Mouse (Mus musculus) telencephalon, adult 2 months (tissue): ENCODE measurements around the gene Itga11.

Experiments used
- DNase-seq: peaks from one replicate; pipeline ENCODE4 v3.0.0-alpha.2; 2011; ENCODE audit warnings: low read depth, low spot score

The Itga11 gene

DNA sequence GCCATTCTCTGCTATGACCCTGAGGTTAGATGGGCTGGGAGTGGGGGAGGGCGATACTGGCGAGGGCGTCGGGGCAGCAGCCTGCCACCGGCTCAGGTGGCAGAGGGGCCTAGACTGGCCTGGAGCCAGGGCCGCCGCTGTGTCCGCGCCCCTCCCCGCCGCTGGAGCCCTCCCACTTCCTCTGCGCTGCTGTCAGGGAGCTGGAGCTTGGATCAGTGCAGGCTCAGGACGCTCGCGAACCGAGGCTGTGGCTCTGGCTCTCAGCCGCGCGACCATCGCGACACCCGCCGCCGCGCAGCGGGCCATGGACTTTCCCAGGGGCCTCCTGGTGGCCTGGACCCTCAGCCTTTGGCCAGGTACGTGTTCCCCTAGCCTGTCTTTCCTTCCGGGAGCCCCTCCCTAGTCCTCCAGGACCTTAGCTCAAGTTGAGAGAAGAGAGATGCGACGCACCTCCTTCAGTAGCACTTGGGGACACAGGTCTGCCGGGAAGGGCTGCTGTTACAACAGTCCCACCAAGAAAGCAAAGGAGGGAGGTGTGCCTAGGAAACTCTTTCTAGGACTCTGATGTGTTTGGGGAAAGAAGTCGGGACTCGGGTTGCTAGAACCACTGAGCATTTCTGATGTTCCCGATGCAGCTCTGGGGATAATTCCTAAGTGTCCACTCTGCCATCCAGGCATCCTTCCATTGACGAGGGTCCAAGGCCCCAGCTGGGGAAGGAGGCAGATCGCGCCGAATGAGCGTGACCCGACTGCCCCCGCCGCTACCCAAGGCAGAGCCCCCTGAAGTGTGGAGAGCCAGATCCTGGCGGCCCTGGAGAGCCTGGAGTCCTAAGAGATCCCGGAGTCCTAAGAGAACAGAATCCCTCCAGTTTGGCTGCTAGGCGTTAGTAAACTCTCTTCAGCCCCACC lies at the start of gene Itga11:
Itga11 (plus strand) TSS at position 186 of the 909 bp plus-strand sequence.
- DNase-seq = no peak

DNA sequence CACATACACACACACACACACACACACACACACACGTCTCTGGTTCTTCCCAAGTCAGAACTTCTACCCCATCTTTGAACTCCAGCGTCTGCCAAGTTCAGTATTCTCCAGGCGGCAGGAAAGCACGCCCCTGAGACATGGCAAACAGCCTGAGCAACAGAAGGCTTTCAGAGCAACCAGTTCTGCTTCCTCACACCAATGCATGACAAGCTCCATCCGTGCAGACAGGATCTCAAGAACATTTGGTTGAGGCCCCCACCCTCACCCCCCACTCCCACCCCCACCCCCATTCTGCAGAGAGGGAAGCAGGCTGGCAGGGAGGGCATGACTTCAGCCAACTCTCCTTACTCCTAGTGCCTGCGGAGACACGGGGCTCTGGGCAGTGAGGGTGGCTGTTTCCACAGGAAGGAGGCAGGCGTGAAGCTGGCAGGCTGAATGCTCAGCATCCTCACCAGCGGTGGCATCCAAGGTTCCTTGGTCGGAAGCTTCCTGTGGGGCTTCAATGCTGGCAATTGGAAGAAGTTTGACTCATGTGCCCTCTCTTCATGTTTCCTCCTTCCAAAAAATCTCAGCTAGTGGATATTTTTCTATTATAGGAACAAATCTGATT lies 46.9 kb upstream of the Itga11 start:
- peak; percentile 69 for DNase-seq

DNA sequence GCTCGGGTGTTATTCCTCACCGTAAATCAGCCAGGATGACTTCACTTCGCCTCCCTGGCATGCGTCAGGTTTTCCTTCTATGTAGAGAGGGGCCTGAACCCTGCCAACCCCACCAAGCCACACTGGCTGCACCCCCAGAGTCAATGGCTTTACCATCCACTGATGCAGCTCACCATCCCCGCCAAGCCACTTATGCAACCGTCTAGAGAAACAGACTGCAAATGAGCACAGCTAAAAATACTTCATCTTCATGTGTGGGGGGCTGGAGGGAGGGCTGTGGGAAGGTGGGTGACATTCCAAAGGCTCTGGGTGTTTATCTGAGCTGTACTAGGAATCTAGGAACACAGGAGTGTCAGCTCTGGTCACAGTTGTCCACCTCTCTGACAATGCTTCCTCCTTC lies 45.2 kb upstream of the Itga11 start:
- peak; percentile 60 for DNase-seq

DNA sequence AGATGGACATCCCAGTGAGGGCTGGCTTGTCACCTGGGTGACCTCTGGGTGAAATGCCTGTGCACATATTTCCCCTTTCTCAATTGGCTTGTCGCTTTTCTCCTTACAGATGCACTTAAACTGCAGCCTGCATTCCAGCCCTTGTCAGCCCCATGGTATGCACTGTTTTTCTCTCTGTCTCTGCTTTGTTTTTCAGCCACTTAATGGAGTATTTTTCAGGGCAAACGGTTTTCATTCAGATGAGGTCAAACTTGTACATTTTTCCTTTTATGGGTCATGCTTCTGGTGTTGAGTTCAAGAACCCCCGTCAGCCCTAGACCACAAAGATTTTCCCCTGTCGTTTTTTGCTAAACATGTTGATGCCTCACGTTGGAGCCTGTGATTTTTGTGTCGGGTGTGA lies 39.6 kb upstream of the Itga11 start:
- no peak for DNase-seq

DNA sequence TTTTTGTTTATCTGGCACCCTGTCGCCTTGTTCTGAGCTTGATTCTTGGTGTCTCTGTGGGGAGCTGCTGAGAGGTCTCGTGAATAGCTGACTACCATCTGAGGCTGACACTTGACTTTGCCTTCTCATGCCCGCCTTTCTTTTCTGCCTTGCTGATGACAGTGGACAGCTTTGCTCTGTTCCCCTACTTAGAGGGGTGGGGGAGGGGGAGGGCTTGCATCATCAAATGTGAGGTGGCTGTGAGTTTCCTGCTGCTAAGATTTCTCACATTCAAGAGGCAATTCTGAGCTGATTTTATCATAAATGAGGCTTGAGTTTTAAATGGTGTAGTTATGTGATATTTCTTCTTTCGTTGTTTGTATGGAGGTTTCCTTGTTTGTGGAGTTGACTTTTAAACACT lies 37.9 kb upstream of the Itga11 start:
- no peak for DNase-seq

DNA sequence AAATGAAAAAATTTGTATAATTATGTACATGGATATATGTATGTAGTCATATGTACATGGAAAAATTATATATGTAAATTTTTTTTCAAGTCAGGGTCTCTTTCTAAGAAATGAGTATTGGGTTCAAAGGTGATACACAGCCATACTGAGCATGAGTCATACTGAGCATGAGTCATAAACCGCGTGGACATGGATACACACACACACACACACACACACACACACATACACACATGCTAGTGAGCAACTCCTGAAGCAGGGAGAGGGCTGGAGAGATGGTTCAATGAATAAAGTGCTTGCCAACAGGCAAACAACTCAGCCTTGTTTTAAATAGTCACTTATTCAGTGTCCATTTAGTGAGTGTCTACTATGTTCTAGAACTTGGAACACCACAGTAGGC lies 37.4 kb upstream of the Itga11 start:
- DNase-seq = no peak

DNA sequence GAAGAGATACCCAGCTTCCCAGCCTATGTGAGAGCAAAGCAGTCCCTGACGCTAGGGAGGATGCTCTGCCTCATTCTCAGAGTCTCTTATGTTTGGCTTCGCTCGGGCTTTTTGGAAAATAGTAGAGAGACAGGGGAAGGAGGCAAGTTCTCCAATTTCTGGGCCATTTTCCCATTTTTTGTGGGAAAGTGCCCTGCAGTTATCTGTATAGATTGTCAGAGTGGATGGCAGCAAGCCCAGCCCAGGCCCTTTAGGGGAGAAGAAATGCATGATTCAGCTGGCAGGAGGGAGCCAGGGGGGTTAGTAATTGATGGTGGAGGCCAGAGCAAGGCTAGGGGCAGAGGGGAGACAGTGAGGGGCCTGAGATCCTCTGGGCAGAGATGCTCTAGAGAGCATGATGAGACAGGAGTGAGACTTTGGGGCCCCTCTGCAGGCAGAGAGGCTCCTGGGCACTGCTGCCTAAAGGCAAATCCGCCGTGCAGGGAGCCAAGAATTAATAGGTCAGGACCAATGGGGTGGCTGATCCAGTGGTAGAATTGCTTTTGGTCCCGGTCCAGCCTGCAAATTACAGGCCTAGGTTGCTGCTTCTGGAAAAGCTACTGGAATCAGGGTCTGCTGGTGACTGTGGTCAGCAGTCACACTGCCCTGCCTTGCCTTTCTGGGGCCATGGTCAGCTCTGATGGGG lies 31.8 kb upstream of the Itga11 start:
- DNase-seq = no peak

DNA sequence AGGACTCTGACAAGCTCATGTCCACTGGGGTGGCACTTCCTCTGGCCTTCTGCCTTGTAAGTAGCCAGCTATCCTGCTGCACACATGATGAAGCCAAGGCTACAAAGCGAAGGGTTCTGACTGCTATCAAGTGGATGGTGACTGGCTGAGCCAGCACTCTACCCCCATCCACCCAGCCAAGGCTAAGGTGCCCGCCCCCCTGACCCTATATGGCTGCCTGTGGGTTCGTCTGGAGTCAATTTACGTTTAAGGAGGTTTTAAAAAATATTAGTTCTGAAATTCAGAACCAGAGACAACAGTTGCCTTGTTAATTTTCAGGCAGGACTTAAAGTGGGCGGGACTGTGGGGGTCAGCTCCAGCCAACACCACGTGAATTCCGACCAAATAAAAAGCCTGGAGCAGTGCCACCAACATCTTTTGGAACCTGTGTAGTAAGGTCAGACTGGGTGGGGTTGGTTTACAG lies 30.9 kb upstream of the Itga11 start:
- DNase-seq = no peak

DNA sequence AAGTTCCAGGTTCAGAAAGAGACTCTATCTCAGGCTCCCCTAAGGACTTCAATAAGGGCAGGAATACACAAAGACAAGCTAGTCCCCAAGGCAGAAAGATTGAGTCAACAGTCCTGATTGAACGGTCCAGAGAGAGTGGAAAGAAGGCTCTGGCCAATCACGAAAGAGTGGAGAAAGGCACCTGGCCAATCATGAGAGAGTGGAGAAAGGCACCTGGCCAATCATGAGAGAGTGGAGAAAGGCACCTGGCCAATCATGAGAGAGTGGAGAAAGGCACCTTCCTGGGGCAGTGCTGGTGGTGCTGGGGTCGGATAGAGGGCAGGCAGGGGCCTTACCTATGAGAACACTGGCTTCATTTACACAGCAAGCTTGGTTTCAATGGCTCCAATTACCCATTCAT lies 28.2 kb upstream of the Itga11 start:
- no peak for DNase-seq

DNA sequence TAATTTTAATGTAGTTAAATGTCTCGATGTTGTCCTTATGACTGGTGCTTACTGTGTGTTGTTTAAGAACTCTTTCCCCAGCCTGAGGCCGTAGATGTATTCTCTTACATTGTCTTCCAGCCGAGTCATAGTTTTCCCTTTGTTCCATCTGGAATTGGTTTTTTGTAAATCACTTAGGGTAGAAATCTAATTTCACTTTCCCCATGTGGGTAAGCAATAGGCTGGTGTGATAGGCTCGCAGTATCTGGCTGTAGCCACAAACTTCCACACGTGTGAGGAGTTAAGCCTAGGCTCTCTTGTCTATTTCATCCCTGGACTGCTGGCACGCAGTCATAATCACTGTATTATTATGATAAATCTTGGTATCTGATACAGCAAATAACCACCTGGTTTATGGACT lies 26.9 kb upstream of the Itga11 start:
- DNase-seq = no peak

DNA sequence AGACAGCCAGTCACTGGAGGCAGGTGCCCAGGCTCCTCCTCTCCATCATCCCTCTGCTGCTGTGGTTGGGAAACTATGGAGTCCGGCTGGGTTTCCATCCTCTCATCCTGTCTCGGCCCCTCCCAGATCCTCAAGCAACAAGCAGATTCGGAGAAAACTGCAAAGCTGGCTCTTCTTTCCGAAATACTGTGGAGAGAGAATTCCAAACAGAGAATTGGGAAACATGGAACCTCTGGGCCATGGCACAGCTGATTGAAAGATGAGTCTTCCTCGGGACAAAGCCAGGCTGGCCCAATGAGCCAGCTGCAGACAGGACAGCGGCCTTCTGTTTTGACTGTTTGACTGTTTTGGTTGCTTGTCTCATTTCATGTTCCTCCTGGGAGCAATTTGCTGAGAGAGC lies 23.3 kb upstream of the Itga11 start:
- DNase-seq = no peak

DNA sequence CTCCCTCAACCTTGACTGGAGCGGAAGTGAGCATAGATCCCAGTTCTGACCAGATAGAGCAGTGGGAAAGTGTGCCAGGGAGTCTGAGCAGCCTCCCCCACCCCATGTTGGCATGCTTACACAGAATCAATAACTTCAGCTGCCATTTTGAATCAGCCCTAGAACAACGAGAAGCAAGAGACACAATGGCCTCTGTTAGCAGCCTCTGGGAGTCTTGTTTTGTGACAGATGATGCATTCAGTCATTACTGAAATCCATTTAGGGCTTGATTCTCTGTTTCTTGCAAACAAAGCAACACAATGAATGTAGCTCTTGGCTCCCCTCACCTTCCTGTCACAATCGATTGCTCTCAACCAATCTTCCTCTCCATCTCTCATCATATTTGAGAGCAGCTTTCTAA lies 19.6 kb upstream of the Itga11 start:
- peak; percentile 18 for DNase-seq

DNA sequence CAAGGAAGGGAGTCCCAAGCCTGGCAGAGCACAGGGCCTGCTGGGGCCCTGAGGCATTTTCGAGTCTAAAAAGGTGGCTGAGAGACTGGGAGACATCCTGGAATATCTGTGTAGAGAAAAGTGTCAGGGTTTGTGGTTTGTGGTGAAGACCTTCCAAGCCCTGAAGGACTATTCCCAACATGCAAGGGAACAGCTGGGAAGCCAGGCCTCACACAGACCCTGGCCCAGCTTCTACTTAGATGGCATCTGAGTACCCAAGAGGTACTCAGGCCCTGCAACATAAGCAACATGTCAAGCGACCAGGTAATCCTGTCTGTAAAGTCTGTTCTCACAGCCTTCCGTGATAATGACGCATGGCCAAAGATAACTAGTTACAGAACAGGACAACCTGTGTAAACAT lies 18.6 kb upstream of the Itga11 start:
- no peak for DNase-seq

DNA sequence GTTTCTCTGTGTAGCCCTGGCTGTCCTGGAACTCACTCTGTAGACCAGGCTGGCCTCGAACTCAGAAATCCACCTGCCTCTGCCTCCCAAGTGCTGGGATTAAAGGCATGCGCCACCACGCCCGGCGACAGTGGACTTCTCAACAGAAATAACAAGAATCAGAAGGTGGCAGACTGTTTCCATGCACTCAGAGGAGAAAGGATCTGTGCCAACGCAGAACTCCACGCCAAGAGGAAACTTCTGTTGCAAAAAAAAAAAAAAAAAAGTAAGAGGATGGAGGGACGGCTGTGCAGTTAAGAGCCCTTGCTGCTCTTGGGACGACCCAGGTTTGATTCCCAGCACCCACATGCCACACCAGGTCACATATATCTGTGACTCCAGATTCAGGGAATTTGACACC lies 16.7 kb upstream of the Itga11 start:
- peak; percentile 10 for DNase-seq

DNA sequence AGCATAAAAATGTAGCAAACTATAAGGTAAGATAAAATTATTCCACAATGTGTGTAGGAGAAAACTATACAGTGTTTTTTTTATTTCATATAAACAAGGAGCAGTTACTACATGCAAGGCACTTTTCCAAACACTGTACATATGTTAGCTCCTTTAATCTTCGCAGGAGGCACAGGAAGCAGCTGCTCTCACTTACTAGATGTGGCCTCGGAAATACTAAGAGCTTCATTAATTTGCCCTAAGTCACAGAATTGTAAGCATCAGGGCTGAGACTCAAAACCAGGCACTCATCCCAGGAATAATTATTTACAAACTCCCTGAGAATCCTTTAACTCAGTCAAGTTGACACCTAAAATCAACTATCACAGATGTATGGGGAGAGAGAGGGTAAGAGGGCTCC lies 14.2 kb upstream of the Itga11 start:
- DNase-seq = no peak

DNA sequence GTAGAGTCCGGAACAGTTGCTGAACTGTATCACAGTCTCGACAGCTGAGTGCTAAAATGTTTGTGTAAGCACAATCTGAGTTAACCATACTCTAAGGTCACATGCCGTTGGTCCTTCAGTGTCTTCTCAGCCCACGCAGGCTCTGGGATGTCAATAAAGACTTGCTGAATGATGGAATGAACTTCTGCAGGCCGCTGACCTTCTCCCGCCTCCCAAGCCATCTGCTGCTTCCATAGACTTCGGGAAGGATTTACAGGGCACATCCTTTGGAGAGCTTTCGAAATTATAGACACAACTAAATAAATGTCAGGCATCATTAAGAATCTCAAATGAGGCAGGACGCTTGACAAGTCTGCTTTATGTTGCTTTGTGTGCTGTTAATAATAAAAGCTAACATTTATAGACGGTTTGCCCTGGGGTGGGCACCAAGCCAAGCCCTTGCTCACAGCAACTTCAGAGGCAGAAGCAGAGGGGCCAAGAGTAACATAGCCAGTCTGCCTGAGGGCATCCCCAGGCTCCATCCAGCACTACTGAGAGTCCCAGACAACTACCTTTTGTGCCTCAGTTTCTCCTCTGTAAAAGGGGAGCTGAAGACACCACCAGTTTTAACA lies 13.4 kb upstream of the Itga11 start:
- DNase-seq = no peak

DNA sequence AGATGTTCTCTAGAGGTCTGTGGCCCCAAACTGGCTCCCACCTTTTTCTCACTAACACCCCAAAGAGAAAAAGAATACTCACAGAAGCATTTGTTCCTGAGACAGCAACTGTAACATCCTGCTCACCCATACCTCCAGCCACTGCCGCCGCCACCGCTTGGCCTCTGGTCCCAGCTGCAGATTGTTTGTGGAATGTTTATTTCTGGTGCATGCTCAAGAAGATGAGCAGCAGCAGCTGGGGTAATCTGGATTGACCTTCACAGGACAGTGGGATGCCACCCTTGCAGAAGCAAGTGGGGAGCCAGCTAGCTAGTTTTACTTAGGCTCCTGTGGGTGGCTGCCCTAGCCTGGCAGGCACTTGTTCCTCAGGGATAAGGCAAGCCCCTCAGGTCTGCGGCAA lies 11.7 kb upstream of the Itga11 start:
- DNase-seq = no peak

DNA sequence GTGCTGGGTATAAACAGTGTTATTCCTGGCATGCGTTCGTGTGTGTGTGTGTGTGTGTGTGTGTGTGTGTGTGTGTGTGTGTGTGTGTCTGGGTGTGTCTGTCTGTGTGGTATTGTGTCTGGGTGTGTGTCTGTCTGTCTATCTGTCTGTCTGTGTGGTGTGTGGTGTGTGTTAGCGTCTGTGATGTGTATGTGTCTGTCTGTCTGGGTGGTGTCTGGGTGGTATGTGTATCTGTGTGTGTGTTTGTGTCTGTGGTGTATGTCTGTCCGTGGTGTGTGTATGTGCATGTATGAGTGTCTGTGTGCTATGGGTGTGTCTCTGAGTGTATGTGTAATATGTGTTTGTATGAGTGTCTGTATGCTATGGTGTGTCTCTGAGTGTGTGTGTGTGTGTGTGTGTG lies 9.1 kb upstream of the Itga11 start:
- no peak for DNase-seq

DNA sequence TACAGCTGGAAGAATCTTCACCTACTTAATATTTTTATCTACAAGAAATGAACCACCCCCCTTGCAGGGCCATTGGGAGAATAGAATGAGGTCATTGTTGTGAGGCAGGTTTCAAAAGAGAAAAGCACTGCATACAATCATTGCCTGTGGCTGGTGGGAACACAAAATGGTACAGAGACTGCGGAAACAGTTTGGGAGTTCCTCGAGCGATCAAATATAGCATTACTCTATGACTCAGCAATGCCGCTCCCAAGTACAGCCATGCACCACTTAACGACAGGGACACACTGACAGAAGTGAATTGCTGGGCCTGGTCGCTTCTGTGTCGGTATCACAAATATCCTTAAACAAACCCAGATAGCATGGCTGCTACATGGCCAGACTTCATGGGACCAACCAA lies 4.4 kb upstream of the Itga11 start:
- peak; percentile 44 for DNase-seq

DNA sequence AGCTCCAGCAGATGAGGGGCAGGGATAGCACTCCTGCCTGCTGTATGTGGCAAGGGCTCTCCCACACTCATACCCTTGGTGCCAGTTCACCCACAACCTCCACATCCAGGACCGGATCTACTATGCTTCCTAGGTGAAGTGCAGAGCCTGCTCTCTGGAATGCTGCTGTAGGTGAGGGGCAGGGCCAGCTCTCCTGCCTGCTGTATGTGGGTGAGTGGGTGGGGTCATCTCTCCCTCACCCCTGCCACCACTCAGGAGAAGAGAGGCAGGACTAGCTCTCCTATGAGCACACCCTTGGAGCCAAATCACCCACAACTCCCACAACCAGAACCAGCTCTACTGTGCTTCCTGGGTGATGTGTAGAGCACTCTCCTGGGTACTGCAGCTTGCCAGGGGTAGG lies 2.5 kb upstream of the Itga11 start:
- DNase-seq = no peak

DNA sequence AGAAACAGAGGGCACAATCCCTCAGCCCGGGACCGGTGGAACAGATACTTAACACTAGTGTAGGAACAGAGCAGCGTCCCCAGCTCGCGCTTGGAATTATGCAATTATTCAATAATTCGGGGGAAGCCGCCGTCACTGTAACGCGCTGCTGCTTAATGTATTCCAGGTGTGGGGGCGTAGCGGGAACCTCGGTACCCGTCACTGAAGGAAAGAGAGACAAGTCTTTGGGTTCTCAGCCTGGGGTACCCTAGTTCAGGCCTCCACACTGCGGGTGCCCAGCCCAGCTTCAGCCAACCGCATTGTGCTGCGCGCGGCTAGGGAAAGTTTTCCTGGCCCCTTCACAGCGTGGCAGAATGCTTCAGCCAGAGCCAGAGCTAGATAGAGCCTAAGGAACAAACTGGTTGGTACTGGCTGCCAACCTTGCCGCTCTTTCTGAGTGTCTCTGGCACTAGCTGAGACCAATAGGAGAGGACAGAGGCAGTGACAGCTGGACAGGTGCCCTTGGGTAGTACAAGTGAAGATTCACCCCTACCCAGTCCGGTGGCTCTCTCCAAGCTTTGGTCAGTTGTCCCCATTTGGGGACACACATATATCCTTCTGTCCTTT lies 1.0 kb downstream of the Itga11 start:
- DNase-seq = no peak

DNA sequence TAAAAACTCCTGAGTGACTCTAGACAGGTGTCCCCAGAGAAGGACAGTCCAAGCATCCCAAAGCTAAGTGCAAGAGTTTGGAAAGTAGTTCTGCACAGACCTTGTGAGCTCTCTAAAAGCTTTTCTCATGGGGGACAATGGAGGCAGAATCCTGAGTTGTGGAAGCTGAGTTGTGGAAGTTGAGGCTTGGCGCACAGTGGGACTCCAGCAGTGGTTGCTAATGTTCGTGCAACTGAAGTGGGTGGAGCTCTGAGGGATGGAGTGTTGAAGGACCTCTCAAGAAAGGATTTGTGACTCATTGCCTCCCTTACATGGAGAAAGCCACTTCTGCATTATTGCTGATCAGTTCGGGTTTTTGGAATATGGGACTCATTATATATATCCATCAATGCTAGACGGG lies 1.8 kb downstream of the Itga11 start:
- no peak for DNase-seq
